Mouse (Mus musculus) CH12F3 (cell line): ENCODE data around the gene Telo2.
"Not testable (repeated sequence)": the region's sequence is repeated elsewhere in the genome, so short reads cannot be mapped to it uniquely, and the experiment has no call there.

Experiments used
- in situ Hi-C: fragments of 300-500 bp; cut with MboI; formaldehyde crosslinking; loops from 2 replicates; pipeline ENCODE4 v1.14.3; 2020; ENCODE audit warnings: low sequenced_read_pairs

The Telo2 gene

GRCm38 (mm10) chr17:25115664-25116432 is at the start of gene Telo2:
Telo2 (minus strand) TSS chr17:25115967.
- in situ Hi-C loops = no loop called here

GRCm38 (mm10) chr17:25164770-25165169 is 49.0 kb upstream of the Telo2 start:
- in situ Hi-C loops = no loop called here

GRCm38 (mm10) chr17:25163387-25163786 is 47.6 kb upstream of the Telo2 start:
- in situ Hi-C loops = no loop called here

- in situ Hi-C loops = no loop called here
Observed at GRCm38 (mm10) chr17:25162161-25162560, 46.4 kb upstream of the Telo2 start, which contains the start of gene Ccdc154. Ccdc154 (plus strand) TSS chr17:25162461.

- in situ Hi-C loops = no loop called here
Observed at GRCm38 (mm10) chr17:25139960-25140359, 24.2 kb upstream of the Telo2 start.

- in situ Hi-C loops = no loop called here
Observed at GRCm38 (mm10) chr17:25138803-25139202, 23.0 kb upstream of the Telo2 start.

- in situ Hi-C loops = no loop called here
Observed at GRCm38 (mm10) chr17:25135622-25136021, 19.9 kb upstream of the Telo2 start.

GRCm38 (mm10) chr17:25133275-25133698 is 17.5 kb upstream of the Telo2 start, which contains the start of gene Clcn7:
Clcn7 (plus strand) TSS chr17:25133391.
- in situ Hi-C loops = no loop called here

GRCm38 (mm10) chr17:25130060-25130459 is 14.3 kb upstream of the Telo2 start:
- in situ Hi-C loops = no loop called here

- in situ Hi-C loops = no loop called here
Observed at GRCm38 (mm10) chr17:25127681-25128080, 11.9 kb upstream of the Telo2 start.

- in situ Hi-C loops = no loop called here
Observed at GRCm38 (mm10) chr17:25127079-25127478, 11.3 kb upstream of the Telo2 start.

- in situ Hi-C loops = not testable (repeated sequence)
Observed at GRCm38 (mm10) chr17:25125442-25126060, 9.8 kb upstream of the Telo2 start.

- in situ Hi-C loops = no loop called here
Observed at GRCm38 (mm10) chr17:25123979-25124378, 8.2 kb upstream of the Telo2 start.

- in situ Hi-C loops = no loop called here
Observed at GRCm38 (mm10) chr17:25120406-25120805, 4.6 kb upstream of the Telo2 start, which contains the start of gene Ptx4. Ptx4 (plus strand) TSS chr17:25120760.

GRCm38 (mm10) chr17:25117263-25117662 is 1.5 kb upstream of the Telo2 start:
- in situ Hi-C loops = no loop called here

- in situ Hi-C loops = no loop called here
Observed at GRCm38 (mm10) chr17:25114908-25115645, 690 bp downstream of the Telo2 start.

GRCm38 (mm10) chr17:25112423-25112810 is 3.4 kb downstream of the Telo2 start:
- in situ Hi-C loops = no loop called here

- in situ Hi-C loops = no loop called here
Observed at GRCm38 (mm10) chr17:25111739-25112422, 3.9 kb downstream of the Telo2 start.

GRCm38 (mm10) chr17:25111220-25111619 is 4.5 kb downstream of the Telo2 start:
- in situ Hi-C loops = no loop called here

GRCm38 (mm10) chr17:25110590-25110989 is 5.2 kb downstream of the Telo2 start:
- in situ Hi-C loops = no loop called here

- in situ Hi-C loops = no loop called here
Observed at GRCm38 (mm10) chr17:25109578-25109977, 6.2 kb downstream of the Telo2 start.
